Mouse (Mus musculus) CD4-positive, CD25-positive, alpha-beta regulatory T cell, adult 2 months (primary cell): ENCODE measurements at regions not wholly inside any gene's neighbourhood (a gene's known extent, or its start where the extent isn't known, plus 50 kb on each side); places are given as distances from the start of the nearest gene placed in this dataset.
A peak's percentile ranks its signal among the peaks of the same experiment; 100 is the strongest.

Experiments
- DNase-seq: peaks from one replicate; pipeline ENCODE4 v3.0.0-alpha.2; 2012; ENCODE audit warnings: low read depth, low spot score

DNA sequence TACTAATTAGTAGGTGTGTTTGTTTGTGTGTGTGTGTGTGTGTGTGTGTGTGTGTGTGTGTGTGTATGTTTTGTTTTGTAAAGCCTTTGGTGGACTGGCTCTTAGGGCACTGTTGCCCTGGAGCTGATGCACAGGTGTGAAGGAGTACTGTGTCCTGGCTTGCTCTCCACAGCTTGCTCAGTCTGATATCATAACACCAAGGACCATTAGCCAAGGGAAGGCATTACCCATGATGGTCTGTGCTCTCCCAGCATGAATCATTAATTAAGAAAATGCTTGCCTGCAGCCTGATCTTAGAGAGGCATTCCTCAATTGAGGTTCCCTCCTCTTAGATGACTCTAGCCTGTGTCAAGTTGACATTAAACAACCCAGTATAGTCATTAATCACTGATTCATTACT lies 54.7 kb downstream of the Spry2 start:
- no peak for DNase-seq

DNA sequence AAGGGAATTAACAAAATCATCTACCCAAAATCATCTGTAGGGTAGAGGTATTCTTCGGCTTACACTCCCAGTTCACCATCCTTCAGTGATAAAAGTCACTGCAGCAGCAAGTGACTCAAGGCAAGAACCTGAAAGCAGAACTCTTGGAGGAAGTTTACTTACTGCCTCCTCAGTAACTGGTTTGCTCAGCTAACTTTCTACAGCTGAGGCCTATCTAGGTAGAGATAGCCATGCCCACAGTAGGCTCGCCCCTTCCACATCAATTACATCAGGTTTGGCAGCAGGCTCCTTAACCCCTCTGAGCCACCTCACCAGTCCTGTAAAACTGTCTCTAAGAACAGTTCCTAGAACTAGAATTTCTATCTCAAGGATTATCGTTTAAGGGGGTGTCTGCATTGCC lies 59.1 kb downstream of the Spry2 start:
- DNase-seq: no peak

DNA sequence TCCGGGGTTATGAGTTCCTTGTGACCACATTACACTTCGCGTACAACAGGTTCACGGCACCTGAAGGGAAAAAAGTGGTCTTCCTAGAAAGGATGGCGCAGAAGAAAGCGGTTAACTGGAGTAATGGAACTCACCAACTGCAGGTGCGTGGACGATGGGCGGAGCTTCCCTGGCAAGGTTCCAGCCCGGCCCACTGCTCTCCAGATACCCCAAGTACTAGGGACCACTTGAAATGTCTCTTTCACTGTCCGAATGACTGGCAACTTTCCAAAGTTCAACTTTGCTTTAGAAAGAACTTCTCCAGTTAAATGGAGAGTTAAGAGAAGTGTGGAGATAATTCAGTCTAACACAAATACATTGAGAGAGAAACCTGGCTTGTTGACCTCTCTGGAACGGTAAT lies 65.9 kb downstream of the Spry2 start:
- no peak for DNase-seq

DNA sequence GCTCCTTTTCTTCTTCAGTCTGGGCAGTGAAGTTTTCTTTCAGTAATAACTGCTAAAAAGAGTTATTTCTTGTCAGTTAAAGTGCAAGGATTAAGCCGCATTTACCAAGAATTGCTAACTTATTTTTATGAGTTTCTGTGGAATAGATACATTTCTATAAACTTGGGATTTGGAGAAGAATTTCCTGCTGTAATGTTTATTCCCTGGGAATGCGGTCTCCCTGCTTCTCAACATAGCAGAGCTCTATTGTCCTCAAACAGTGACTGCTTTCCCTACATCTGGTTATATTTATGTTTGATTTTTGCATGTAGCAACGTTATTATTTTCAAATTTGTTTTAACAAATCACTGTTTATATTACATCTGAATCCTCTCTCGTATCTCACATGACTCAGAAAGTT lies 66.3 kb downstream of the Spry2 start:
- DNase-seq: no peak

DNA sequence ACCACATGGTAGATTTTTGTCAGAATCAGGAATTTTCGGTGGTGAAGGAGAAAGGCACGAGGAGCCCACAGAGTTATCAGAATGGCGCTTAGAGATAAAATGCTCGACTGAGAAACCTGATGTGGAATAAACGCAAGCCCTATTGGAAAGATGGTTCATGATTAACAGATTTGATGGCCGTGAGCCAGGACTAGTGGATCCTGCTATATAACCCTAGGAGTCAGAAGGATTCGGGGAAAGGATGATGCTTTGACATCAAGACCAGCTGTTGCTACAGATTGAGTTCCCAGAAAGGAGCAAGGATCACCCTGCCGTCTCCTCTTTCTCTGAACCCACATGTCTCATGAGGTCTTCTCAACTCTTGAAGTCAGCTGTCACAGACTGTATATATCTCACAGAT lies 73.5 kb downstream of the Spry2 start:
- DNase-seq: no peak

DNA sequence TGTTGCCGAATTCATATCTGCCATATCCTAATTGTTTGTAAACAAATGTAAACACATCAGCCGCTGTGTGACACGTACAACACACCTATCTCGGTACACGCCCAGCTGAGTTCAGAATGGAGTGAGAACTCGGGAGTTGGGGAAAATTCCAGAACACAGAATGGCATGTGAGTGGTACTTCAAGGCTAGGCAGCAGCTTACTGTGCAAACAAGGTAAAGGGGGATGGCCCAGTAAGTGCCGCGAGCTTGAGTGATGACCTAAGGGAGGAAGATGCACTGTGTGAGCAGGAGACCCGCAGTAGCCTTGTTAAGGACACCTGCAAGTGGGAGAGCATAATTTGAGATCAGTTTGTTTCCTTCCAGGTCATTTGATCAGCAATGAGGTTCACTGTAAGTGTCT lies 74.0 kb downstream of the Spry2 start:
- DNase-seq: no peak

DNA sequence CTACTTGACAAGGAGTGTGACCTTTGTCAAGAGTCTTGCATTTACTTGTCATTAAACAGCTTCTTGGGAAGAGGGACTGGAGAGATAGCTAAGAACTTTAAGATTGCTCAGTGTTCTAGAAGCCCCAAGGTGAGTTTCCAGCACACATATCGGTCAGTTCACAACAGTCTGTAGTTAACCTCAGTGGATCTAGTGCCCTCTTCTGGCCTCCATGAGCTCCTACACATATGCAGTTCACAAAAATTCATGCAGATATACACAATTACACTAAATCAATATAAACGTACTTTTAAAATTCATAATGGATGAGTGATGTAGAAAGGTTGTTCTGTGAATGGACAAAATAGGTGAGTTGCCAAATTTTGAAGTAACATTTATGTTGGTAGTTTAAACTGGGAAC lies 77.1 kb downstream of the Spry2 start:
- no peak for DNase-seq

DNA sequence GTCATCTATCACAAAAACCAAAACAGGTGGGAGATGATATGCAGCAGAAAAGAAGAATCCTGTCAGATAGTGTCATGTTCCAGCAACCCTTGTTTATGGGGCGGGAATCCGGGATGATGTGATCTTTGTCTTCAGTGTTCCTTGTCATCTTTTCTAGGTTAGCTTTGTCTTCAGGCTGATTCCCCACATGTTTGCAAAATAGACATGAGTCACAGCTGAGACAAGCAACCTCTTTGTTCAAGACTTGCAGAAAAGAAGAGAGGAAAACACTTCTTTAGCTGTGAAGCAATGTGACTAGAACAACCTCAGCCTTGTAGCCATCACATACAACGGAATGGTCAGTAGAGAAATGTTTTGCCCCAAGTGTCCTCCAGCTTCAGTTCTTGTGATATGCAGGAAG lies 77.8 kb downstream of the Spry2 start:
- no peak for DNase-seq

DNA sequence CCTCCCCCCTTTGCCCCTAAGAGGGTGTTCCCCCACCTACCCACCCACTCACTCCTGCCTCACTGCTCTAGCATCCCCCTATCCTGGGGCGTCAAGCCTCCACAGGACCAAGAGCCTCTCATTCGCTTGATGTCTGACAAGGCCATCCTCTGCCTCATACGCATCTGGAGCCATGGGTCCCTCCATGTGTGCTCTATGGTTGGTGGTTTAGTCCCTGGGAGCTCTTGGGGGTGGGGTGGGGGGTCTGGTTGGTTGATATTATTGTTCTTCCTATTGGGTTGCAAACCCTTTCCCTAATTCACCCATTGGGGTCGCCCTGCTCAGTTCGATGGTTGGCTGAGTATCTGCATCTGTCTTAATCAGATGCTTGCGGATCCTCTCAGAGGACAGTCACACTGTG lies 79.1 kb downstream of the Spry2 start:
- DNase-seq: no peak

DNA sequence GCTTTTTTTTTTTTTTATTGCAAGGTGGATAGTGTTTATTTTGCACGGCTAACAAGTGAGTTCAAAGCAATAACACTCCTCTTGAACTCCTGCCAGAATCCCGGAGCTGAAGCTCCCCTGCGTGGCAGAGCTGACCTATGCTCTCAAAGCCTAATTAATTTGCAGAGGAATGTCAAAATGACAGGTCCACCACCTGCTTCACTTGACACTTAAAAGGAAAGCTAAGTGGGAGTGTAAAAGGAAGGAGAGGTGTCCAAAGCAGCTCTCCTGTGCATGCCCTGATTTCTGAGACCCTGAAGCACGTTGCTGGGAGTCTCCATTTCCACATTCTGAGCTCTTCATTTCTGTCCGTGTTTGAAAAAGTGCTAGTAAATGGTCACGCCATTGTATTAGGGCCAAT lies 80.8 kb downstream of the Spry2 start:
- no peak for DNase-seq

DNA sequence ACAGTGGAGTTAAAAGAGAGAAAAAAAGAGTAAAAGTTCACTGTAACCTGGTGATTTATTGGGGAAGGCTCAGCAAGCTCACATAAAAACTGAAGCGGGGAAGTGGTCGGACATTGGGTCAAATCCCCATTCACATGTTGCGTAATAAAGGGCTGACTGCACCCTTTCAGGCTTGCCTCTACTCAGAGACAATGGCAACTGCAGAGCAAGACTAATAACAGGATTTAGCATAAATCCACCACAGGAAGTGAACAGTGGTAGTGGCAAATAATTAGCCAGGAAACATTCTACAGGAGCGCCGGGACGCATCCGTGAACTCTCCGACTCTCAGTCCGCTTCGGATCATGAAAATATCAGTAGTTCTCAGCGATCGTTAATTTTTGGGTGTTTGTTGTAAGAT lies 81.3 kb downstream of the Spry2 start:
- no peak for DNase-seq

DNA sequence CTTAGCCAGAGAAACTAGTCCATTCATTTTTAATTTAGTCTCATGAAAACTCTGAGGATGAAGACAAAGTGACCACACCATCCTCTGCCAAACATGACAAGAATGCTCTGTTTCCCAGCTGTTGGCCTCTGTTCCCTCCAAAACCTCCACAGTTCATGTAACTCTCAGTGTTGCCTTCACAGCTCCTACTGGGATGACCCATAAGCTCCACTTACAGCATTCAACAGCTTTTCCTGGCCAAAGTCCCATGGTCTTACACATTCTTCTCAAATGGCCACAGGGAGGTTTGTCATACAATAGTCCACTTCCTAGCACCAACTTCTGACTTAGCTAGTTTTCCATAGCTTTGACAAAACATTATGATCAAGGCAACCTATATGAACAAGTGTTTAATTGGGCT lies 83.0 kb downstream of the Spry2 start:
- no peak for DNase-seq

DNA sequence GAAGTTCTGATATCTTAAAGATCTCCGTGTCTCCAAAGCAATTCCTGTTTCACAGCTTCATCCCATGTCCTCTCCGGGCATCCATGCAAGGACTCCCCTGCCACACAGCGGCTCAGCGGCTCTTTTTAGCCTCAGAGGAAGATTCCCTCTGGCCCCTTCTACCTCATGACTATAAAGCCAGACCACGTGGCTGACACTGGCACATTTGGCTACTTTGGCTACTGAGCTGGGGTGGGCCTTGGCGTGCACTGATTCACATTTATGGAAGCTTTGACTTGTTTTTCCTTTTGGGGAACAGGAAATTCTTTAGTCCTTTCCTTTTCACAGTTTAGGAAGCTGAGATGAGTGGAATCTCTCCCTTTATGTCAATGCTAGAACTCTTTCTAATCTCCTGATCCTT lies 83.5 kb downstream of the Spry2 start:
- no peak for DNase-seq

DNA sequence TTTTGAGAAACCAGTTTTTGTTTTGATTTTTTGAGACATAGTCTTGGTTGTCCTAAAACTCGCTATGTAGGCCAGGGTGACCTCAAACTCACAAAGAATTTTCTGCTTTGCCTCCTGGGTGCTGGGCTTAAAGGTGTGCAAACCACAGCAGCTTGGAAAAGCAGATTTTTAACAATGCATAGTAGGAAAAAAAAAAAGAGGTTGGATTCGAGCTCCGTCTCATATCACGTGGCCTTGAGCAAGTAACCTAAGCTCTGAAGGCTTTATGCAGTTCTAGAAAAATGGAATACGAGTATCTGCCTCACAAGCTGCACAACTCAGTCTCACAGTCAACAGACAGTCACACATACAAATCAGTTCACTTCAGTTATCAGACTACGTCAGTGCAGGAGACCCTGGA lies 90.9 kb downstream of the Spry2 start:
- no peak for DNase-seq

DNA sequence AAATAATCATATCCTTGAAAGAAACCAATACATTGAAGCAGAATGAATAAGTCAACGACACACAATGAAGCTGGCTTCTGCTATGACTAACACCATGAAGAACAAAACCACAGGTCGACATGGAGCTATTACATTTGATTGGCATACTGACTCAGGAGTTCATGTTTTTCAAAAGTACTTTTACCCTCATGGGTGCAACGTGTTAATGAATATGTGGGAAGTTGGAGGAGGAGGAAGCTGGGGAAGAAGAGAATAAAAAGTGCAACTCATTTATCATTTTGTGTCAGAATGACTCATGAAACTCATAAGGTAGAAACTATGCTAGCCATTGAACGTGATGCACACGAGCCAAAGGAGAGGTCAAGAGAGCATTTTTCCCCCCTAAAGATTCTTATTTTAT lies 91.3 kb downstream of the Spry2 start:
- no peak for DNase-seq

DNA sequence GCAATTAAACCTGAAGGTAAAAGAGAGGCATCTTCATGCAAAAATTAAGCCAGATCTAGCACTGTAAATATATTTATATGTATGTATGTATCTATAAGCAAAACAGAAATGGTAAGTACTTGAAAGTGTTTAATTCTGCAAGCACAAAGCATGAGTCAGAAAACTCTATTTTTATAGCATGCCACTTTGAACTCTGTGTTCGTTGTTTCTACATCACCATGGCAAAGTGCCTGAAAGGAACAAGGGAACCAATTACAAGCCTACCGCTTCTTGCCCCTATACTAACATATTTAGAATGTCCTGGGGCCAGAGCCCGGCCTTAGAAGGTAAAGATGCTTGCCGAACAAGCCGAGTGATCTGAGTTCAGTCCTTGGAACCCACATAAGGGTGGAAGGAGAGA lies 91.9 kb downstream of the Spry2 start:
- no peak for DNase-seq

DNA sequence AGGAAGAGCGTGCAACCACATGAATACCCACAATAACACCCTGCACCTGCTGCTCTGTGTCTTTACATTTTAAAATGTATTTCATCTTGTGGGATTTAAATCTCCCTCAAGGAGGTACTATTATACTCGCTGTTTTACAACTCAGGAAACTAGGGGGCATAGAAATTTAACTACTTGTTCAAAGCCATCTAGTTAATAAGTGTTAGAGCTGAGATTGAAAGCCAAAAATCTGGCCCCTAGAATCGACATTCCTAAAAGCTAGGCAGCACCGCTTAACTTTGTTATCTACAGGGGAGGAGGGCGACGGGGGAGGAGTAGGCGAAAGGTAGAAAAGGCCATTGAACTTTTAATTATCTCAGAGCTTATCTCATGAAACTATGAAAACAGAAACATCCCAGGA lies 93.3 kb downstream of the Spry2 start:
- DNase-seq: no peak

DNA sequence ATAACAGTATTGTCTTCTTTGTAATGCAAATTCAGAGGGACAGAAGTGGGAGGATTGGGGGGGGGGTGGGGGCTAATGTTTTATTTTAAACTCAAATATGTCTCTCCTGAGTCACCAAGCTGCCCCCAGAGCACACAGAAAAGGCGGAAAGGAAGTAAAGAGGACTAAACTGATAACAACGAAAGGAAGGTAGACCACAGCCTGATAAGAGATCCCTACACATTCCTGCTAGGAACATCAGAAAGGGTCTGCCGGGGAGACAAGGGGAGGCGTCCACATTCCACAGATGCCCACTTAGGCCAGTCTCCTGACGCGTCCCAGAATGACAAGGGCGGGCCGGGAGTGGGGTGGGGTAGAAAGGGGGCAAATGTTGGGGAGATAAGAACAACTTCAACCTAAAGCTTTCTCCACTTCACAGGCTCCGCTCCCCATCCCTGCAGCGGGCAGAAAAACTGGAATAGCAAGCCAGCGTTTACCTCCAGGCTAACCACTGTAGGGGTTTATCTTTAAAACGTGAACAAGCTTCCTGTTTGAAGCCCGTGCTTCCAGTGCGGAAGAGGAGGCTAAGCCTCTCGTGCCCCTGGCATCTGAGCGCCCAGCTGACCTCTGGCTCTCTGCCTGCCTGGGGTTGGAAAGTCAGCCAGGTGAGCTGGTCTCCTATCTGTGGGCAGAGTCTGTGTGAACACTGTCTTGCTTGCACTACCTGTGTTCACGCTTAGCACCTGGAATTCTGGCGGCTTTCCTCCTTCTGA lies 93.9 kb downstream of the Spry2 start:
- DNase-seq: peak; percentile 2

DNA sequence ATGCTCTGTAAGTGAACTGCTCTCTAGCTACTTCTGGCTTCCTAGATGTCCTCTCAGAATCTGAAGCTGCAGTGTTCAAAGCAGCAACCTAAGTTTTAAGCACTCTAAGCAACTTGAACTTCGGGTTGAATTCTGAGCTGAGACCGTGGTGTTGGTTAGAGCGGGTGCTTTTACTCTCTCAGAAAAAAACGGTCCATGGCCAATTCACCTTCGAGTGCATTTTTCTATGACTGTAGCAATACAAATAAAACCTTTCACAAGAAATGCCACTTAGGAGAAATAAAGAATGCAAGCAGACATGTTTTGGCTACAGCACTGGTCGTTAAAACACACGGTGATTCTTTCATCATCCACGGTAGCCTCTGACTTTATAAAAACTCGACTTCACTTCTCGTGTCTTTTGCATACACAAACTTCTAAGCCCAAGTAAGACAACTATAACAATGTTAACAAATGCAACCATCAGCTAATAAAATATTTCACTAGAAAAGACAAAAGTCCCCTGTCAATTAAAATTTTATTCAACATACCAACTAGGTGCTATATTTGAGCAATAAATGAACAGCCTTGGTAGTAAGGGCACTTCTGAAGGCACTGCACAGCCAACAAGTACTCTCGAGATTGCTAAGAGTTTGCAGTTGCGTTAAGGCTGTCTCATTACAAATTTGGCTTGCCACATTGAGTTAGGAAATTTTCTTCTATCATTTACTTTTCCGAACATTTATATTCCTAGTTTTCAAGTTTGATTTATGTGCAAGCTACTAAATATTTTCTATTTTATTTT lies 96.3 kb downstream of the Spry2 start:
- no peak for DNase-seq

DNA sequence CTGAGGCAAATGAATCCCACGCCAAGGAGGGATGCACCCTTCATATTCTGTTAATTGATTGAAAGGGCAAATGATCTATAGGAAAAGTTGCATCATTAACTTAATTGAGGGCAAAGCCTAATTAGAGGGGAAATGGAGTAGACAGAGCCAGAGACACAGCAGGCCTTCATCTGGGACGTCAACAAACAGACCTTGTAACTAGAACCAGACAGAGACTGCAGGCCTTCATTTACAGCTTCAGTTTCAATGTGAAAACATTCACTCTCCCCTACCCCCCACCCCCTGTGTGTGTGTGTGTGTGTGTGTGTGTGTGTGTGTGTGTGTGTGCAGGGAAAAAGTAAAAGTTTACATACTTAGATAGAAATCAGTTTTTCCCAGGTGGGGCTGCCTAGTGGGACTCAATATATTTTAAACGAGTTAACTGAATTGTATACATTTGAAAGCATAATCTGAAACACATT lies 97.2 kb downstream of the Spry2 start:
- DNase-seq: no peak

DNA sequence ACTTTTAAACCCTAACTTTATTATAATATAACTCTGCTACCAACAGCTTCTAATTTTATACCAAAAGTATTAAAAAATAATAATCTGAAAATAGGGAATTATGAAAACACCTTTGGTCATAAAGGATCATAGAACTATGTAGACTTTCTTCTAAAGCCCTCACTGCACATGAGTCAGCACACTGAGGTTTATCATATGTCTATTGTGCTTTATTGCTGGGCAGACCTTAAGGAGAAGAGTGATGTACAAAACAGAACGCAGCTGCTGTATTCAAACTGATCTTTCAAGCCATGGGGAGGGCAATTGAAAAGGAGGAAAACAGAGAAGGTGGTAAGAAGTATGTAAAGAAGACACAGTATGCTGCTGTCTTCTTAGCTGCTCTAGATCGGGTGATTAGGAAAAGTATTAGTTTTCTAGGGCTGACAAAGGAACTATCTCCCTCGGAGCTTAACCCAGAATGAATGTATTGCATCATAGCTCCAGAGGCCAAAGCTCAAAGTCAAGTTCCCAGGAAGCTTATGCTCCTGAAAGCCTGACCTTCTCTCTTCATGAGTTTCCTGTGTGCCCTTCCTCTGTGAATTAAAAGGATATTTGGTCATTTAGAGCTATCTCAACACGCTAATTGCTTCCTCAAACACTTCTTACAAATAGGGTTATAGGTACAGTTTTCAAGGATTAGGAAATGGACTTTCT lies 103.5 kb downstream of the Spry2 start:
- DNase-seq: no peak

DNA sequence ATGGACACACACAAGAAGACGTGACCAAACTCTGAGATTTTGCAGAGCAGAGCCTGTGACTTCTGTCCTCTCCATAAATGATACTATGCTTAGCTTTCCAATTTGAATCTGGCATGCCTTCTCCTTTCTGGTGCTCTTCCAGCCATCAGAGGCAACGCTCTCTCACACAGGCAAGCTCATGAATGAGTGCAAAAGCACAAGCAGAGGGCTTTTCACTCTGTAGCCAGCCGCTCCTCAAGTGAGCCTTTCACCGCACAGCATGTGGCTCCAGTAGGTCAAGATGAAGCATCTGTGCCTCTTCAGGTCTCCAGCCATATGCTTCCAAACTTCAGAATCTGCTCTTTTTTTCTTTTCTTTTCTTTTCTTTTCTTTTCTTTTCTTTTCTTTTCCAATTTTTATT lies 106.2 kb downstream of the Spry2 start:
- DNase-seq: no peak

DNA sequence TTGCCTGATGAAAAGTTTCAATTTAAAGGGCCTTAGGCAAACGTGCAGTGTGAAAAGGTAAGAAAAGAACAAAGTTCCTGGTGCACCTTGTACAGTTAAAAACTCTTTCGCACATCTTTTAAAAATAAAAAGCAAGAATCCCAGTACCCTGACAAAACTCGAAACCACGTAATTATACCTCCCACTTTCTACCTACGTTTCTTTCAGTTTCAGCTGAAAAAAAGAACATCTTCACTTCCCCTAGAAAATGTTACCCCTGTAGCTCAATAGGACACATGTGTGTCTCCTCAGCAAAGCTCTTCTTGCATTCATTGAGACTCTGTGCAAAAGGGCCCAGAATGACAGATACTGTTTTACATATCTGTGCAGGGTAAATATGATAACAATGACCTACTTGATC lies 113.2 kb downstream of the Spry2 start:
- no peak for DNase-seq
